Mouse (Mus musculus): ENCODE data around the gene Fmo1. TPM values are rescaled to one million over a fixed set of nuclear protein-coding genes. Genes with fewer than 3 reads are reported as not detected.
A peak's percentile ranks its signal among the peaks of the same experiment; 100 is the strongest.

The Fmo1 gene
- polyA plus RNA-seq, 1 experiment = 5.0 TPM

- Histone ChIP-seq H3K79me2 (ENCODE audit: control insufficient read depth, insufficient read depth) (no peaks in the 10 kb centered on the region), H3ac (ENCODE audit: control insufficient read depth, insufficient read length) (no peak within 1 kb of the TSS), H3K4me3 (no peak within 1 kb of the TSS), H3K36me3 (ENCODE audit: control insufficient read depth, insufficient read depth) (no peaks in the 10 kb centered on the region), H3K27me3 (ENCODE audit: control insufficient read depth, insufficient read depth, insufficient read length) (peaks cover 8% of the 10 kb centered on the region), H3K4me2 (ENCODE audit: low read depth) (no peak within 1 kb of the TSS)
- TF ChIP-seq MYOD1 (IDR thresholded peaks at IDR 0.05; ENCODE audit: control insufficient read depth in 1 of 3, insufficient read length in 2 of 3, low read depth in 2 of 3) (no peak), POLR2A (IDR thresholded peaks at IDR 0.05; ENCODE audit: insufficient read length, low read depth) (no peak)
Measured at GRCm38 (mm10) chr1:162897838-162898811, 31.7 kb upstream of the Fmo1 start, which contains the start of gene Fmo2. Gene Fmo2 (minus strand): TSS chr1:162898726.

- Histone ChIP-seq H3K27me3 (ENCODE audit: control insufficient read depth, insufficient read depth, insufficient read length) (peaks cover 8% of the 10 kb centered on the region), H3K4me3 (no peak overlapping the region), H3ac (ENCODE audit: control insufficient read depth, insufficient read length) (no peak overlapping the region), H3K36me3 (ENCODE audit: control insufficient read depth, insufficient read depth) (no peaks in the 10 kb centered on the region), H3K4me2 (ENCODE audit: low read depth) (no peak overlapping the region), H3K79me2 (ENCODE audit: control insufficient read depth, insufficient read depth) (no peaks in the 10 kb centered on the region)
- no peak for TF ChIP-seq POLR2A (IDR thresholded peaks at IDR 0.05; ENCODE audit: insufficient read length, low read depth)
- TF ChIP-seq USF1 (IDR thresholded peaks at IDR 0.05; ENCODE audit: low read depth) = no peak
- TF ChIP-seq TCF12 (IDR thresholded peaks at IDR 0.05; ENCODE audit: insufficient read depth, poor library complexity, severe bottlenecking) = no peak
- no peak for TF ChIP-seq REST (IDR thresholded peaks at IDR 0.05; ENCODE audit: insufficient read depth, insufficient read length)
- TF ChIP-seq POLR2AphosphoS2 (IDR thresholded peaks at IDR 0.05; ENCODE audit: insufficient read length, low read depth) = no peak
- no peak for TF ChIP-seq CEBPB (IDR thresholded peaks at IDR 0.05; ENCODE audit: insufficient read depth, poor library complexity, severe bottlenecking)
- TF ChIP-seq MYOD1 (IDR thresholded peaks at IDR 0.05; ENCODE audit: control insufficient read depth in 1 of 3, insufficient read length in 2 of 3, low read depth in 2 of 3) = no peak
- TF ChIP-seq MYOG (IDR thresholded peaks at IDR 0.05; ENCODE audit: control insufficient read depth in 1 of 3, insufficient read depth in 1 of 3, insufficient read length in 2 of 3, low read depth in 2 of 3) = no peak
- no peak for TF ChIP-seq SRF (IDR thresholded peaks at IDR 0.05; ENCODE audit: control insufficient read depth, insufficient read length, low read depth)
- TF ChIP-seq E2F4 (IDR thresholded peaks at IDR 0.05; ENCODE audit: insufficient read depth) = no peak
- no peak for TF ChIP-seq TCF3 (IDR thresholded peaks at IDR 0.05; ENCODE audit: insufficient read length, low read depth)
- no peak for TF ChIP-seq MAX (IDR thresholded peaks at IDR 0.05; ENCODE audit: low read depth)
Measured at GRCm38 (mm10) chr1:162895900-162896299, 29.5 kb upstream of the Fmo1 start.

GRCm38 (mm10) chr1:162893014-162893413, 26.6 kb upstream of the Fmo1 start:
- Histone ChIP-seq H3K79me2 (ENCODE audit: control insufficient read depth, insufficient read depth) (no peaks in the 10 kb centered on the region), H3ac (ENCODE audit: control insufficient read depth, insufficient read length) (no peak overlapping the region), H3K4me3 (no peak overlapping the region), H3K36me3 (ENCODE audit: control insufficient read depth, insufficient read depth) (no peaks in the 10 kb centered on the region), H3K4me2 (ENCODE audit: low read depth) (no peak overlapping the region), H3K27me3 (ENCODE audit: control insufficient read depth, insufficient read depth, insufficient read length) (peaks cover 3% of the 10 kb centered on the region)
- TF ChIP-seq CEBPB (IDR thresholded peaks at IDR 0.05; ENCODE audit: insufficient read depth, poor library complexity, severe bottlenecking) = no peak
- no peak for TF ChIP-seq MYOD1 (IDR thresholded peaks at IDR 0.05; ENCODE audit: control insufficient read depth in 1 of 3, insufficient read length in 2 of 3, low read depth in 2 of 3)
- TF ChIP-seq TCF12 (IDR thresholded peaks at IDR 0.05; ENCODE audit: insufficient read depth, poor library complexity, severe bottlenecking) = no peak
- no peak for TF ChIP-seq MYOG (IDR thresholded peaks at IDR 0.05; ENCODE audit: control insufficient read depth in 1 of 3, insufficient read depth in 1 of 3, insufficient read length in 2 of 3, low read depth in 2 of 3)
- TF ChIP-seq POLR2AphosphoS2 (IDR thresholded peaks at IDR 0.05; ENCODE audit: insufficient read length, low read depth) = no peak
- TF ChIP-seq E2F4 (IDR thresholded peaks at IDR 0.05; ENCODE audit: insufficient read depth) = no peak

GRCm38 (mm10) chr1:162891980-162892451, 25.6 kb upstream of the Fmo1 start:
- no peaks in the 10 kb centered on the region for H3K79me2 ChIP-seq (ENCODE audit: control insufficient read depth, insufficient read depth)
- no peak overlapping the region for H3ac ChIP-seq (ENCODE audit: control insufficient read depth, insufficient read length)
- H3K27me3 ChIP-seq (ENCODE audit: control insufficient read depth, insufficient read depth, insufficient read length) = no peaks in the 10 kb centered on the region
- H3K36me3 ChIP-seq (ENCODE audit: control insufficient read depth, insufficient read depth) = no peaks in the 10 kb centered on the region
- no peak overlapping the region for H3K4me3 ChIP-seq
- H3K4me2 ChIP-seq (ENCODE audit: low read depth) = peak overlapping the region; percentile 10
- TF ChIP-seq MYOG (IDR thresholded peaks at IDR 0.05; ENCODE audit: control insufficient read depth in 1 of 3, insufficient read depth in 1 of 3, insufficient read length in 2 of 3, low read depth in 2 of 3) (no peak), MAX (IDR thresholded peaks at IDR 0.05; ENCODE audit: low read depth) (no peak), TCF3 (IDR thresholded peaks at IDR 0.05; ENCODE audit: insufficient read length, low read depth) (no peak), CEBPB (IDR thresholded peaks at IDR 0.05; ENCODE audit: insufficient read depth, poor library complexity, severe bottlenecking) (0 out of 2 replicates have a peak, but pooled peaks have one; percentile 58), E2F4 (IDR thresholded peaks at IDR 0.05; ENCODE audit: insufficient read depth) (no peak)

- Histone ChIP-seq H3K4me2 (ENCODE audit: low read depth) (no peak overlapping the region), H3K4me3 (no peak overlapping the region), H3K36me3 (ENCODE audit: control insufficient read depth, insufficient read depth) (no peaks in the 10 kb centered on the region), H3K27me3 (ENCODE audit: control insufficient read depth, insufficient read depth, insufficient read length) (no peaks in the 10 kb centered on the region), H3K79me2 (ENCODE audit: control insufficient read depth, insufficient read depth) (no peaks in the 10 kb centered on the region), H3ac (ENCODE audit: control insufficient read depth, insufficient read length) (no peak overlapping the region)
- TF ChIP-seq REST (IDR thresholded peaks at IDR 0.05; ENCODE audit: insufficient read depth, insufficient read length) (no peak), POLR2AphosphoS2 (IDR thresholded peaks at IDR 0.05; ENCODE audit: insufficient read length, low read depth) (no peak), CEBPB (IDR thresholded peaks at IDR 0.05; ENCODE audit: insufficient read depth, poor library complexity, severe bottlenecking) (no peak), SRF (IDR thresholded peaks at IDR 0.05; ENCODE audit: control insufficient read depth, insufficient read length, low read depth) (no peak)
Measured at GRCm38 (mm10) chr1:162888646-162889045, 22.2 kb upstream of the Fmo1 start.
